Mouse (Mus musculus) G1E (cell line): ENCODE data around the gene B3galnt2. TPM values are rescaled to one million over a fixed set of nuclear protein-coding genes. Genes with fewer than 3 reads are reported as not detected.

Experiments
- ATAC-seq: 2 replicates; pipeline ENCODE4 v1.8.0; 2016; ENCODE audit warnings: mild to moderate bottlenecking; ENCODE audit not compliant: insufficient number of reproducible peaks, poor library complexity, low FRiP score, severe bottlenecking; ENCODE audit errors: extremely low read depth
- DNase-seq: peaks from one replicate; pipeline ENCODE4 v3.0.0; 2012; ENCODE audit warnings: low spot score
- H3K27me3 ChIP-seq: 2 replicates; pipeline ENCODE4 v1.6.1; 2012; ENCODE audit warnings: mild to moderate bottlenecking, low read length, inconsistent platforms; ENCODE audit not compliant: insufficient read depth
- H3K36me3 ChIP-seq: replicated peaks from 2 replicates; pipeline ENCODE3; 2012; ENCODE audit warnings: mild to moderate bottlenecking, inconsistent platforms
- H3K4me1 ChIP-seq: 2 replicates; pipeline ENCODE4 v1.6.1; 2012; ENCODE audit warnings: low read depth, low read length, inconsistent platforms, mixed read lengths; ENCODE audit not compliant: insufficient read depth
- H3K4me3 ChIP-seq: 2 replicates; pipeline ENCODE4 v1.5.1; 2012; ENCODE audit warnings: low read depth, mild to moderate bottlenecking, inconsistent platforms, low read length, moderate library complexity, mixed read lengths
- H3K9me3 ChIP-seq: replicated peaks from 2 replicates; pipeline ENCODE4 v1.6.1; 2012; ENCODE audit warnings: inconsistent platforms
- CTCF ChIP-seq: IDR thresholded peaks from 2 replicates; pipeline ENCODE4 v1.5.1; 2012; ENCODE audit warnings: low read depth, low read length, inconsistent platforms, mixed read lengths
- GATA1 ChIP-seq: IDR thresholded peaks from 2 replicates; pipeline ENCODE4 v1.6.1; 2012; ENCODE audit warnings: borderline replicate concordance, low read length, inconsistent platforms, mixed read lengths
- GATA2 ChIP-seq: IDR thresholded peaks from 2 replicates; pipeline ENCODE4 v1.6.1; 2012; ENCODE audit warnings: low read depth, low read length, inconsistent platforms, borderline replicate concordance
- POLR2AphosphoS5 ChIP-seq: IDR thresholded peaks from 2 replicates; pipeline ENCODE4 v1.6.1; 2012; ENCODE audit warnings: low read depth, low read length, inconsistent platforms; ENCODE audit not compliant: insufficient replicate concordance
- TAL1 ChIP-seq: conservative IDR thresholded peaks from 2 replicates; pipeline ENCODE4 v1.6.1; 2012; ENCODE audit warnings: low read depth, low read length, inconsistent platforms, mixed read lengths
- polyA plus RNA-seq: library from polyadenylated mRNA; stranded (reverse); fragments of >175 nt; gene quantifications from 2 replicates; pipeline ENCODE4 v1.2.3, GENCODE M21; 2012
- total RNA-seq, 2 experiments: library from RNA; stranded (forward) in 1 of 2; stranded (reverse) in 1 of 2; fragments of 200-1000 nt in 1 of 2; fragments of >200 nt in 1 of 2; fragmentation: Nextera tagmentation in 1 of 2; gene quantifications; 2 replicates each; pipeline ENCODE4 v1.2.3; 2014 to 2017

B3galnt2 gene
- 90.6 and 101 TPM in 2 replicates for total RNA-seq (2014; fragmentation: Nextera tagmentation)
- 59.1 and 68.8 TPM in 2 replicates for total RNA-seq (2017)
- 73.3 and 106 TPM in 2 replicates for polyA plus RNA-seq

- no peaks in the 10 kb centered on the region for H3K27me3 ChIP-seq
- peak; percentile 98 for ATAC-seq
- peaks cover 29% of the 10 kb centered on the region for H3K4me1 ChIP-seq
- peak within 1 kb of the TSS; percentile 99 for H3K4me3 ChIP-seq
- TF ChIP-seq TAL1 (no peak), POLR2AphosphoS5 (peak; percentile 58; the same call in 1 of the 2 replicates)
- peak; percentile 89 for DNase-seq
- no peaks in the 10 kb centered on the region for H3K9me3 ChIP-seq
- H3K36me3 ChIP-seq: peaks cover 35% of the 10 kb centered on the region
These were observed at the start of gene B3galnt2 for GRCm38 (mm10) chr13:13953874-13954832. TSS of gene B3galnt2 (plus strand) at chr13:13954469.

- Histone ChIP-seq H3K36me3 (no peaks in the 10 kb centered on the region), H3K4me1 (no peaks in the 10 kb centered on the region), H3K4me3 (no peak overlapping the region), H3K9me3 (no peaks in the 10 kb centered on the region), H3K27me3 (peaks cover 11% of the 10 kb centered on the region)
- DNase-seq: no peak
- TF ChIP-seq CTCF (no peak), POLR2AphosphoS5 (no peak), GATA1 (no peak), TAL1 (no peak), GATA2 (no peak)
- ATAC-seq: no peak
These were observed 42.9 kb upstream of the B3galnt2 start for GRCm38 (mm10) chr13:13911341-13911740.

GRCm38 (mm10) chr13:13919396-13919795, 34.9 kb upstream of the B3galnt2 start:
- peaks cover 29% of the 10 kb centered on the region for H3K27me3 ChIP-seq
- ATAC-seq (no peak), DNase-seq (no peak)
- H3K4me1 ChIP-seq: no peaks in the 10 kb centered on the region
- H3K9me3 ChIP-seq: no peaks in the 10 kb centered on the region
- no peaks in the 10 kb centered on the region for H3K36me3 ChIP-seq
- H3K4me3 ChIP-seq: no peak overlapping the region
- TF ChIP-seq GATA1: no peak
- no peak for TF ChIP-seq TAL1
- no peak for TF ChIP-seq CTCF
- TF ChIP-seq GATA2: no peak
- TF ChIP-seq POLR2AphosphoS5: no peak

GRCm38 (mm10) chr13:13922526-13922925, 31.7 kb upstream of the B3galnt2 start:
- Histone ChIP-seq H3K36me3 (no peaks in the 10 kb centered on the region), H3K4me3 (no peak overlapping the region), H3K4me1 (no peaks in the 10 kb centered on the region), H3K27me3 (peaks cover 19% of the 10 kb centered on the region), H3K9me3 (no peaks in the 10 kb centered on the region)
- no peak for TF ChIP-seq POLR2AphosphoS5
- no peak for TF ChIP-seq CTCF
- no peak for TF ChIP-seq TAL1
- no peak for TF ChIP-seq GATA1
- ATAC-seq (no peak), DNase-seq (no peak)

- no peaks in the 10 kb centered on the region for H3K4me1 ChIP-seq
- H3K36me3 ChIP-seq: no peaks in the 10 kb centered on the region
- H3K4me3 ChIP-seq: no peak overlapping the region
- peaks cover 17% of the 10 kb centered on the region for H3K27me3 ChIP-seq
- DNase-seq (no peak), ATAC-seq (no peak)
- no peak for TF ChIP-seq GATA2
- no peak for TF ChIP-seq CTCF
- TF ChIP-seq GATA1: no peak
- no peak for TF ChIP-seq TAL1
- no peak for TF ChIP-seq POLR2AphosphoS5
- no peaks in the 10 kb centered on the region for H3K9me3 ChIP-seq
These were observed 24.3 kb upstream of the B3galnt2 start for GRCm38 (mm10) chr13:13929982-13930381.

GRCm38 (mm10) chr13:13954931-13955330, 662 bp downstream of the B3galnt2 start:
- Histone ChIP-seq H3K36me3 (peaks cover 40% of the 10 kb centered on the region), H3K4me3 (peak overlapping the region; percentile 99), H3K9me3 (no peaks in the 10 kb centered on the region), H3K27me3 (no peaks in the 10 kb centered on the region), H3K4me1 (peaks cover 34% of the 10 kb centered on the region)
- no peak for ATAC-seq
- DNase-seq: peak; percentile 42
- TF ChIP-seq TAL1 (no peak), GATA1 (no peak), GATA2 (no peak), CTCF (no peak), POLR2AphosphoS5 (no peak)
